Mouse (Mus musculus) embryonic facial prominence, embryonic 14.5 days (tissue): ENCODE results near the gene Snx12. TPM values are rescaled to one million over a fixed set of nuclear protein-coding genes. Genes with fewer than 3 reads are reported as not detected.

Experiments used
- polyA plus RNA-seq: library from polyadenylated mRNA; unstranded; fragments of >200 nt; fragmentation: Nextera tagmentation; extraction: Ambion mirVana; gene quantifications from 2 replicates; pipeline ENCODE4 v1.2.1, GENCODE M21; 2014

Gene Snx12
- polyA plus RNA-seq, 1 experiment from 2014 or later, result 42.1 TPM

Other genes starting within 250 kb of the Snx12 start
- gene Tex11, start 162.9 kb downstream of the Snx12 start, polyA plus RNA-seq, result 0.08 and 0.38 TPM in 2 replicates
- gene Slc7a3, start 136.5 kb downstream of the Snx12 start, polyA plus RNA-seq, result 1.5 and 1.7 TPM in 2 replicates
- 4.6 and 4.9 TPM in 2 replicates for gene Foxo4, start 32.0 kb upstream of the Snx12 start, polyA plus RNA-seq
- gene Gm614, start 41.4 kb upstream of the Snx12 start, polyA plus RNA-seq, result not detected in 2 replicates
- gene Il2rg, start 45.7 kb upstream of the Snx12 start, polyA plus RNA-seq, result 12.6 and 14.5 TPM in 2 replicates
- not detected in 2 replicates for gene Gm20489, start 46.5 kb upstream of the Snx12 start, polyA plus RNA-seq
- 38.0 and 42.5 TPM in 2 replicates for gene Med12, start 51.5 kb upstream of the Snx12 start, polyA plus RNA-seq
- 13.9 and 18.8 TPM in 2 replicates for gene Nlgn3, start 76.6 kb upstream of the Snx12 start, polyA plus RNA-seq
- 0.48 and 0.51 TPM in 2 replicates for gene Gjb1, start 153.8 kb upstream of the Snx12 start, polyA plus RNA-seq
- gene Zmym3, start 198.3 kb upstream of the Snx12 start, polyA plus RNA-seq, result 27.1 and 30.1 TPM in 2 replicates
- 328 and 365 TPM in 2 replicates for gene Nono, start 206.8 kb upstream of the Snx12 start, polyA plus RNA-seq
- gene Itgb1bp2, start 226.5 kb upstream of the Snx12 start, polyA plus RNA-seq, result 110 and 157 TPM in 2 replicates